Mouse (Mus musculus) neural tube, embryonic 15.5 days (tissue): ENCODE data around the gene Pgap3. TPM values are rescaled to one million over a fixed set of nuclear protein-coding genes. Genes with fewer than 3 reads are reported as not detected.

Source experiments
- ATAC-seq: fragments of 200-750 bp; cut with Nextera tagmentation; 2 replicates; pipeline ENCODE4 v1.8.0; 2017; ENCODE audit warnings: mild to moderate bottlenecking, moderate TSS enrichment, moderate library complexity; ENCODE audit not compliant: low FRiP score
- H3K27ac ChIP-seq: fragments of 300-500 bp; sonication (generic); replicated peaks from 2 replicates; pipeline ENCODE4 v1.5.1; 2015; ENCODE audit warnings: mild to moderate bottlenecking, inconsistent platforms
- H3K27me3 ChIP-seq: fragments of 300-500 bp; sonication (generic); replicated peaks from 2 replicates; pipeline ENCODE4 v1.6.1; 2015; ENCODE audit warnings: inconsistent platforms
- H3K36me3 ChIP-seq: fragments of 300-500 bp; sonication (generic); 2 replicates; pipeline ENCODE4 v1.6.1; 2015; ENCODE audit warnings: inconsistent platforms
- H3K4me1 ChIP-seq: fragments of 300-500 bp; sonication (generic); 2 replicates; pipeline ENCODE4 v1.6.1; 2015; ENCODE audit warnings: inconsistent platforms
- H3K4me2 ChIP-seq: fragments of 300-500 bp; sonication (generic); 2 replicates; pipeline ENCODE4 v1.6.1; 2015; ENCODE audit warnings: inconsistent platforms, mild to moderate bottlenecking, moderate library complexity
- H3K4me3 ChIP-seq: fragments of 300-500 bp; sonication (generic); replicated peaks from 2 replicates; pipeline ENCODE4 v1.5.1; 2015; ENCODE audit warnings: mild to moderate bottlenecking, inconsistent platforms
- H3K9ac ChIP-seq: fragments of 300-500 bp; sonication (generic); replicated peaks from 2 replicates; pipeline ENCODE4 v1.6.1; 2015; ENCODE audit warnings: mild to moderate bottlenecking, inconsistent platforms
- H3K9me3 ChIP-seq: fragments of 300-500 bp; sonication (generic); replicated peaks from 2 replicates; pipeline ENCODE4 v1.6.1; 2016; ENCODE audit warnings: inconsistent platforms
- WGBS: fragments of 180-500 bp; shearing (Covaris S2); methylation state at CpG from one replicate; pipeline ENCODE4 v1.1.7; 2015; ENCODE audit warnings: mixed read lengths; 5-methylcytosine and 5-hydroxymethylcytosine counted together
- polyA plus RNA-seq: library from polyadenylated mRNA; unstranded; fragments of >200 nt; fragmentation: Nextera tagmentation; extraction: Ambion mirVana; gene quantifications from 2 replicates; pipeline ENCODE4 v1.2.1, GENCODE M21; 2015

The Pgap3 gene
- polyA plus RNA-seq, 1 experiment from 2014 or later = 7.4 TPM

DNA sequence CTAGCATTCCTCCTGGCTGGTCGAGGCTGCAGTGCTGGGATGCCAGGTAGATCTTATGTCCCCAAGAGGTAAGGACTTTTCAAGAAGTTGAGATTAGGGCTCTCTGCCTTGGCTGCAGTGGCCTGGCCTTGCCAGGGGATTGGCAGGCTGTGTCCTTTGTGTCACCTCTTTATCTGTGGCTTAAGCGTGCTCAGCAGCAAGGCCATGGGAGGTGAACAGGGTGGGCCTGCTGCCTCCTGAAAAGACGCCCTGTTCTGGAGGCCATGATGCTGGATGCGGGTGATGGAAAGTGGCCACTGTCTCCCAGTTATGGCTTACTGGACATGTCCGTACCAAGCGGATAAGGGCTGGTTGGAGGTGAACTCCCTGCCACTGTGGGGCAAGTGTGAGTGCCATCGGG lies 20.9 kb downstream of the Pgap3 start:
- ATAC-seq = no peak
- Histone ChIP-seq H3K4me1 (no peaks in the 10 kb centered on the region), H3K4me2 (no peak overlapping the region), H3K9me3 (no peaks in the 10 kb centered on the region), H3K27me3 (no peaks in the 10 kb centered on the region), H3K36me3 (peaks cover 54% of the 10 kb centered on the region), H3K27ac (no peak overlapping the region), H3K9ac (no peak overlapping the region), H3K4me3 (no peak overlapping the region)
- 92% methylated on average over 7 of the region's 7 CpGs for WGBS

GRCm38 (mm10) chr11:98377787-98378186 lies 22.5 kb downstream of the Pgap3 start:
- ATAC-seq = no peak
- Histone ChIP-seq H3K36me3 (peaks cover 57% of the 10 kb centered on the region), H3K9ac (no peak overlapping the region), H3K4me3 (no peak overlapping the region), H3K27ac (no peak overlapping the region), H3K4me1 (no peaks in the 10 kb centered on the region), H3K27me3 (no peaks in the 10 kb centered on the region), H3K9me3 (no peaks in the 10 kb centered on the region), H3K4me2 (no peak overlapping the region)
- WGBS = 86% methylated on average over 11 of the region's 11 CpGs

- WGBS = 77% methylated on average over 5 of the region's 5 CpGs
- Histone ChIP-seq H3K27me3 (no peaks in the 10 kb centered on the region), H3K27ac (no peak overlapping the region), H3K4me3 (no peak overlapping the region), H3K4me1 (peaks cover 4% of the 10 kb centered on the region; the same call in 1 of the 2 replicates), H3K4me2 (no peak overlapping the region), H3K9ac (no peak overlapping the region), H3K9me3 (no peaks in the 10 kb centered on the region), H3K36me3 (peaks cover 58% of the 10 kb centered on the region)
- no peak for ATAC-seq
Observed at GRCm38 (mm10) chr11:98376756-98377155, 23.5 kb downstream of the Pgap3 start.

DNA sequence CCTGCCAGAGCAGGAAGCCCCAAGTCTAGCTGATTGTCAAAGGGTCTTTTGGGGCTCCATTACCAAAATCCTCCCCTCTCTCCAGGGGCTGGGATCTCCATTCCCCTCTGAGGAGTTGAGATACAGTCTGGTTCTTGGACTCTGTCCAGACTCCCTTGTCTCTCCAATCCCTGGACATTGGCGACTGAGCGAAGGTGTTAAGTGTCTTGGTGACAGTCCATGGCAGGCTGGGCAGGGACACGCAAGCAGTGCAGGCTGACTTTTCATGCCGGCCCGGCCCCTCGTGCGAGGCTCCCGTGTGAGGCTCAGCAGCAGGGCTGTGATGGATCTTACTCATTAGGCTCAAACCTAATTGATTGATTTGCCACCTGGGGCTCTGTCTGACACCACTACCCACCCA lies 26.0 kb downstream of the Pgap3 start:
- H3K27ac ChIP-seq = no peak overlapping the region
- no peak overlapping the region for H3K4me3 ChIP-seq
- H3K36me3 ChIP-seq = peaks cover 44% of the 10 kb centered on the region
- no peaks in the 10 kb centered on the region for H3K9me3 ChIP-seq
- WGBS = 76% methylated on average over 8 of the region's 8 CpGs
- no peak overlapping the region for H3K9ac ChIP-seq
- peaks cover 15% of the 10 kb centered on the region; the same call in 1 of the 2 replicates for H3K4me1 ChIP-seq
- no peaks in the 10 kb centered on the region for H3K27me3 ChIP-seq
- no peak for ATAC-seq
- H3K4me2 ChIP-seq = no peak overlapping the region

DNA sequence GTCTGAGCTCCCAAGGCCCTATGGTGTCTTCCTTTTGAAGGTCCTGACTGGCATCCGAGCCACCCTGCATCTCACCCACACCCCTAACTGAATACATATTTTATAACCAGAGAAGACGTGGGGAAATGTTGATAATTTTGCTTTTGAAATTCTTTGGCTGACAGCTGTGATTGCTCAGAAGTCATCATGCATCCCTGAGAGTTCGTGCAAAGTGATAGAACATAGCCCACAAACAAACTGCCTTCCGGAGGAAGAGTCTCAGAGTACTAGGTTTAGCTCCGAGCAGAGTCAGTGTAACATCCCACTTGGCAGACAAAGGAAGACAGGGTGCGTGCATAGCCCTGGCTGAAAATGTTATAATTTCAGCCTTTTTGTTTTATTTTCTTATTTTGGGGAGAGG lies 27.0 kb downstream of the Pgap3 start:
- Histone ChIP-seq H3K27ac (no peak overlapping the region), H3K4me2 (no peak overlapping the region), H3K27me3 (no peaks in the 10 kb centered on the region), H3K4me1 (peaks cover 15% of the 10 kb centered on the region; the same call in 1 of the 2 replicates), H3K36me3 (peaks cover 35% of the 10 kb centered on the region), H3K9ac (no peak overlapping the region), H3K9me3 (no peaks in the 10 kb centered on the region), H3K4me3 (no peak overlapping the region)
- no peak for ATAC-seq
- 96% methylated on average over 6 of the region's 6 CpGs for WGBS

GRCm38 (mm10) chr11:98372406-98372805 lies 27.9 kb downstream of the Pgap3 start:
- no peak overlapping the region for H3K4me3 ChIP-seq
- H3K4me2 ChIP-seq = no peak overlapping the region
- H3K9ac ChIP-seq = no peak overlapping the region
- H3K27me3 ChIP-seq = no peaks in the 10 kb centered on the region
- no peak overlapping the region for H3K27ac ChIP-seq
- no peaks in the 10 kb centered on the region for H3K9me3 ChIP-seq
- 13% methylated on average over 2 of the region's 2 CpGs for WGBS
- H3K36me3 ChIP-seq = peaks cover 27% of the 10 kb centered on the region
- peaks cover 15% of the 10 kb centered on the region; the same call in 1 of the 2 replicates for H3K4me1 ChIP-seq
- ATAC-seq = no peak

- 32% methylated on average over 10 of the region's 10 CpGs for WGBS
- H3K27ac ChIP-seq = no peak overlapping the region
- peaks cover 15% of the 10 kb centered on the region; the same call in 1 of the 2 replicates for H3K4me1 ChIP-seq
- peak; percentile 45 for ATAC-seq
- no peak overlapping the region for H3K4me2 ChIP-seq
- peaks cover 20% of the 10 kb centered on the region for H3K36me3 ChIP-seq
- no peaks in the 10 kb centered on the region for H3K27me3 ChIP-seq
- H3K9ac ChIP-seq = no peak overlapping the region
- H3K4me3 ChIP-seq = no peak overlapping the region
- no peaks in the 10 kb centered on the region for H3K9me3 ChIP-seq
Observed at GRCm38 (mm10) chr11:98371556-98372240, 28.6 kb downstream of the Pgap3 start.

DNA sequence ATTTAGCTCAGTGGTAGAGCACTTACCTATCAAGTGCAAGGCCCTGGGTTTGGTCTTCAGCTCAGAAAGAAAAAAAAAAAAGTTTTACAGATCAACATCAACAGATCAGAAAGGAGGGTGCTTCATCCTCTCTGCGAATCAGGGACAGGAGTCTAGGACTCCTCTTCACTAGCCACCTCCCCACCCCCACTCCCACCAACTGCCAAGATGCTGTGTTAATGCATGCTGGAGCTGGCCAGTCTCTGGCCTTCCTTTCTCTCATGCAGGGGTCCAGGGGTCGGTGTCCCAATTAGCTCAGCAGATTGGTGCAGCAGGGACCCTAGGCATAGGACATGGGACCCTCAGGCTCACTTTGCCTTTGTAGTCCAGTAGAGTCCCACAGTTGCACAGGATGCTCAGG lies 29.7 kb downstream of the Pgap3 start:
- no peak overlapping the region for H3K4me2 ChIP-seq
- H3K36me3 ChIP-seq = peaks cover 11% of the 10 kb centered on the region
- peaks cover 15% of the 10 kb centered on the region; the same call in 1 of the 2 replicates for H3K4me1 ChIP-seq
- no peak overlapping the region for H3K4me3 ChIP-seq
- H3K27ac ChIP-seq = no peak overlapping the region
- H3K27me3 ChIP-seq = no peaks in the 10 kb centered on the region
- H3K9ac ChIP-seq = no peak overlapping the region
- no peaks in the 10 kb centered on the region for H3K9me3 ChIP-seq
- 87% methylated on average over 2 of the region's 2 CpGs for WGBS
- ATAC-seq = no peak

DNA sequence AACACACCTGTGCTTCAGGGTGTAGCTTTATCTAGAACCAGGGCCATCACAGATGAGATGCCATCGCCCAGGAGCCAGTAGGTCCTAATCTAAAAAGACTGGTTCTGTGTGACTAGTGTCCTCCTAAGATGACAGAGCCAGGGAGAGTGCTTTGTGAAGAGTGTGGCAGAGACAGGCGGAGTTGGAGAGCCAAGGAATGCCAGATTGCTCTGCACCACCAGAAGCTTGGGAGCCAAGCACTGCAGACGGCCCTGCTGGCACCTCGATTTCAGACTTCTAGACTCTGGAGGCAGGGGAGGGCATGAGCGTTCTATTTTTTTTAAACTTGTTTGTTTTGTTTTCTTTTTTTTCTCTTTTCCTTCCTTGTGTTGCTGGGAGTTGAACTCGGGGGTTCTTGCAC lies 31.0 kb downstream of the Pgap3 start:
- H3K4me3 ChIP-seq = no peak overlapping the region
- H3K27me3 ChIP-seq = no peaks in the 10 kb centered on the region
- H3K9ac ChIP-seq = no peak overlapping the region
- peaks cover 15% of the 10 kb centered on the region; the same call in 1 of the 2 replicates for H3K4me1 ChIP-seq
- no peak overlapping the region for H3K27ac ChIP-seq
- WGBS = 85% methylated on average over 6 of the region's 6 CpGs
- 0 out of 2 replicates have a peak, but pooled peaks cover 4% of the 10 kb centered on the region for H3K36me3 ChIP-seq
- H3K9me3 ChIP-seq = no peaks in the 10 kb centered on the region
- ATAC-seq = no peak
- no peak overlapping the region for H3K4me2 ChIP-seq

DNA sequence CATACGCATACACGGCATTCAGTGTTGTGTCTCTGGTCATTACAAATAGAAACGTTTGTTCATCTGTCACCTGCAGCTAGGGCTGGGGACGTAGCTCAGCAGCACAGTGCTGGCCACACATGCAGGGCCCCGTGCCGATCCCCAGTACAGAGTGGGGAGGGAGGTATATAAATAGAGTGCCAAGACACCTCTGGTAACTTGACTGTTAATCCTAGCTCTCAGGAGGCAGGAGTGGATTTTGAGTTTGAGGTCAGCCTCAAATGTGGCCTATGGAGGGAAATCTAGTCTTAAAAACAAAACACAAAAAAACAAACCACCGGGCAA lies 32.5 kb downstream of the Pgap3 start:
- Histone ChIP-seq H3K27me3 (no peaks in the 10 kb centered on the region), H3K27ac (no peak overlapping the region), H3K36me3 (0 out of 2 replicates have a peak, but pooled peaks cover 1% of the 10 kb centered on the region), H3K4me2 (no peak overlapping the region), H3K4me3 (no peak overlapping the region), H3K4me1 (peaks cover 15% of the 10 kb centered on the region; the same call in 1 of the 2 replicates), H3K9ac (no peak overlapping the region), H3K9me3 (no peaks in the 10 kb centered on the region)
- WGBS = 82% methylated on average over 7 of the region's 7 CpGs
- ATAC-seq = no peak

- ATAC-seq = no peak
- WGBS = 83% methylated on average over 10 of the region's 10 CpGs
- H3K36me3 ChIP-seq = no peaks in the 10 kb centered on the region
Observed at GRCm38 (mm10) chr11:98367171-98367862, 33.0 kb downstream of the Pgap3 start.

DNA sequence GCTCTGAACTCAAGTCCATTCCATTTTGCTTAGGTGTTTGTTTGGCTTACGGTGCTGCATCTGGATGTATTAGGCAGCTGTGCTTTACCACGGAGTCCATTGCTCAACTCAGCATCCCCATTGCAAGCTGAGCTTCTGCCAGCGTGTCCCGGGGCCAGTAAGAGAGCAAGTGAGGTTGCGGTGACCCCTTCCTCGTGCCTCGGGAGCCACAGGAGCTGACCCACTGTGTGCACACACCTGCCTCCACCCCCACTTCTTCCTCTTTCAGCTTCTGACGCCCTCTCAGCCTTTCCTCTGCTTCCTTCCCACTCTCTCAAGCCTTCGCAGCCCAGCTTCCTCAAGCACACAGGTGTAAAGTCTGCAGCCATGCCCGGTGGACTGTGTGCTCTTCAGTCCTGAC lies 34.0 kb downstream of the Pgap3 start:
- H3K27me3 ChIP-seq = no peaks in the 10 kb centered on the region
- no peak overlapping the region for H3K27ac ChIP-seq
- H3K4me2 ChIP-seq = no peak overlapping the region
- H3K9ac ChIP-seq = no peak overlapping the region
- H3K4me1 ChIP-seq = peaks cover 17% of the 10 kb centered on the region
- no peaks in the 10 kb centered on the region for H3K36me3 ChIP-seq
- H3K4me3 ChIP-seq = no peak overlapping the region
- 85% methylated on average over 10 of the region's 10 CpGs for WGBS
- H3K9me3 ChIP-seq = no peaks in the 10 kb centered on the region
- no peak for ATAC-seq

More at GRCm38 (mm10) chr11:98367171-98367862, 33.0 kb downstream of the Pgap3 start:
- H3K27ac ChIP-seq = no peak overlapping the region
- no peak overlapping the region for H3K4me3 ChIP-seq
- H3K9me3 ChIP-seq = no peaks in the 10 kb centered on the region
- no peaks in the 10 kb centered on the region for H3K27me3 ChIP-seq
- peaks cover 16% of the 10 kb centered on the region; the same call in 1 of the 2 replicates for H3K4me1 ChIP-seq
- no peak overlapping the region for H3K9ac ChIP-seq
- no peak overlapping the region for H3K4me2 ChIP-seq
